Mouse (Mus musculus): ENCODE data around the gene Esp36.
"Not testable (repeated sequence)": the region's sequence is repeated elsewhere in the genome, so short reads cannot be mapped to it uniquely, and the experiment has no call there.

Gene Esp36

DNA sequence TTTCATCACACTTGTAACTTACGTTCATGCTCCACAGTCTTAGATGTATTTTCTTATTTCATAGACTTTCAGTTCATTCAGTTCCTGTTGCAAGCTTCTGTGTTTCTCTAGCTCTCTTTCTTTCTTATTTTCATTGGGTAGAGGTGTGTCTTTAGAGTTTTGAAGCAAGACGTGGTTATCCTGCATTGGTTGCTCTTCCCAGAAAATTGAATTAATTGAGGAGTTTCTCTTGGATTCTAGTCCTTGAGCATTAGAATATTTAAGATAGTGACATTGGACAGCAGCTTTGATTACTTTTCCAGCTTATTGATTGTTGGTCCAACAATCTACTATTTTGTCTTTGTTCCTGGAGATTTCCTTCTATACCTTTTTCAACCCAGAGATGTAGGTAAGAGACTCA, at the start of gene Esp36:
TSS of gene Esp36 (minus strand) at position 101 of the 400 bp plus-strand sequence.
- DNase-seq, result no peak

DNA sequence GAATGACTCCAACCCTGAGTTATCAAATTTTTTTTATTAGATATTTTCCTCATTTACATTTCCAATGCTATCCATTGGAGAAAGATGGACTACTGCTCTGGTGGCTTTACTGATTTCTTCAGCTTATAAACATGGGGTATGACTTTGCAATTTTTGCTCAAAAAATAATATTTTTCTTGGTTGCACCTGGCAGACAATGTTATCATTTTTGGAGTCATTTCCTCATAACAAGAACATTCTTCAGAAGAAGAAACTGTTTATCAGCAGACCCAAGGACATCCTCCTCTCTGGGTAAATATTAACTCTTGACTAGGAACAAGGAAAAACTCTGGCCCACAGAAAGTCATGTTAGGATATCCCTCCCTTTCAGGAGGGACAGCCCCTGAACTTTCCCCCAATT, 36.2 kb upstream of the Esp36 start:
- not testable (repeated sequence) for DNase-seq

GRCm38 (mm10) chr17:38450688-38451087, 30.7 kb upstream of the Esp36 start:
- DNase-seq, result no peak

- DNase-seq, result no peak
These were observed 13.8 kb downstream of the Esp36 start for GRCm38 (mm10) chr17:38406135-38406534.

- no peak for DNase-seq
These were observed 28.2 kb downstream of the Esp36 start for GRCm38 (mm10) chr17:38391821-38392220.

Data from kidney, postnatal 10 days (tissue).